Mouse (Mus musculus): ENCODE measurements around the gene Nob1. TPM values are rescaled to one million over a fixed set of nuclear protein-coding genes. Genes with fewer than 3 reads are reported as not detected.
A peak's percentile ranks its signal among the peaks of the same experiment; 100 is the strongest.

Nob1 gene
- total RNA-seq, 4 experiments from 2014 or later, result 21.4 to 25.7 (median 22.5) TPM

DNA sequence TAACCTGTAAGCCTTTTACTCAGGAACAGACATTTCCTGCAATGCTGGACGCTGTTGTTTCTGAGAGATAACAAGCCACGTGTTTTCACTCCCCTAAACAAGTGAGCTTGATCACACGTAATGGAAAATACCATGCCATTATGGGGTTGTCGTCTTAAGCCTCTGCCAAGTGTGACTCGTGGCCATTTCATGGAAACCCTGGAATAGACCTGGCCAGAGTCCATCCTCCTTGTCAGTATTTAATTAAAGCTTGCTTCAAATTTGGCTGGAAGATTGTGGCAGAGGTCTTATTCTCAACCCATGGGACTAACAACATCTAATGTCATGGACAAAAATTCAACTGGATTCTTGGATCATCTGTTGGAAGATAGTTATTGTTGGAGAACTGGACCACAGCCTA is 38.7 kb downstream of the Nob1 start:
- DNase-seq (ENCODE audit: low spot score in 2 of 2), result peak in 1 of 2 experiments; percentile 20

DNA sequence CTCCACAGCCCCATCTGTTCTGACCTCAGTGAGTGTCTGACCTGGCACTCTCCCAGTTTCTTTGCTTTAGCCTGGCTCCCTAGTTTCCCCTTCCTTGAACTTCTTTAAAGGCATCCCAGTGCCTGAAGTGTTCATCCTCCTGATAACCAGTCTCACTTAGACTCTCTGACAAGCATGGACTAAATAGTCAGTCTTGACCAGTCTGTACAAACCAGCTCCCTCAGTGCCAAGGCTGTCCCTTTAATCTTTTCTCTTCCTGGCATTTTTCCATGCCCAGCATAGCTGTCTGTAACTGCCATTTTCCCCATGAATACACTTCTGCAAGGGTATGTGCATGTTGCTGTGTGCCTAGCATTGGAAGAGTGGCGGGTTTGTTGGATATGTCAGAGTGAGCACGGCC is 39.8 kb downstream of the Nob1 start:
- no peak for DNase-seq (ENCODE audit: low spot score in 2 of 2)

DNA sequence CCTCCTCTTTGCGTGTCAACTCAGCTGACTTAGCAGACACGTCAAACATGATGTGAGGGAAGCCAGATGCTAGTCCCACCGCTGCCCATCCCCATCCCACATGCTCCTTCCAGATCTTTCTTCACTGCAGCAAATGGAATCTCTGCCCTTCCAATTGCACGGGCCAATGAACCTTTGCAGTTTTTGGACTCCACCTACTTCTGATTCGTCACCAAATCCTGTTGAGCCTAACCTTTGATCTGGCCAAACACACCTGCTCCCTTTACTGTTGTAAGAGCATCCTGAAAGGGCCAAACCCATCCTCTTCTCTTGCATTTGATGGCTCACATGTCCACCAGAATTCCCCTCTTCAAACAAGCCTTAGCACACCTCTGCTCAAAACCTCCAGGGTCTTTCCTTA is 40.2 kb downstream of the Nob1 start:
- DNase-seq (ENCODE audit: low spot score in 2 of 2), result no peak

DNA sequence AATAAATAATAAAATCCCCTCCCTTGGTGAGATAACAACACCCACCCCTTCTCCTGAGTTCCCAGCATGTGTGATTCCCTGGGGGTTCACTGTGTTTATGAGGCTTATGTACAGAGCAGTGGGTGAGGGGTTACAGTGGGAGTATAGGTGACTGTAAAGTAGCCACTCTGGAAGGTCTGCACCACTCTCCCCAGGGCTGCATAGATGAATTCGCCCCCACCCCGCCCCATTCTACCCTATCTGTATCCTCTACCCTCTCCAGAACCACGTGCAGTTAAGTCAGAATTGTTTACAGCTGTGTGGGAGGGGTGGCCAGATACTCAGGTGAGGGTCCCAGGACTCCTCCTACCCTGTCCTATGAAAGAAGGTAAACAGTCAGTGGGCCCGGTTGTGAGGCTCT is 42.0 kb downstream of the Nob1 start:
- no peak for DNase-seq (ENCODE audit: low spot score in 2 of 2)

DNA sequence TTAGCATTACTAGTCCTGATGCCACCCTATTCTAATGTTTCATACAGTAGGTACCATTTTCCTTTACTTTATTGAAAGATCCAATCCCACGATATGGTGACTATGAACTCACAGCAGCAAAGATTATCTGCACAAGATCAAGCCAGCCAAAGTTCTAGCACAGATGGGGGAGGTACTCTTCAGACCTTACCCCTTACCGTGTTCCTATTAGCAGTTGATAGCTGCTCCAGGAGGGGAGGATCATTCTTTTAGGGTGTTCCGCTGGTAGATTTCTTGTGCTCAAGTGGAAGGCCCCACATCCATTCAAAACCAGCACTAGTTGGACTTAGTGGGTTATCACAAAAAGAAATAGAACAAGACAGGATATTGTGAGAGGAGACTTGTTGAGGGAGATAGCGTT is 43.2 kb downstream of the Nob1 start:
- no peak for DNase-seq (ENCODE audit: low spot score in 2 of 2)

DNA sequence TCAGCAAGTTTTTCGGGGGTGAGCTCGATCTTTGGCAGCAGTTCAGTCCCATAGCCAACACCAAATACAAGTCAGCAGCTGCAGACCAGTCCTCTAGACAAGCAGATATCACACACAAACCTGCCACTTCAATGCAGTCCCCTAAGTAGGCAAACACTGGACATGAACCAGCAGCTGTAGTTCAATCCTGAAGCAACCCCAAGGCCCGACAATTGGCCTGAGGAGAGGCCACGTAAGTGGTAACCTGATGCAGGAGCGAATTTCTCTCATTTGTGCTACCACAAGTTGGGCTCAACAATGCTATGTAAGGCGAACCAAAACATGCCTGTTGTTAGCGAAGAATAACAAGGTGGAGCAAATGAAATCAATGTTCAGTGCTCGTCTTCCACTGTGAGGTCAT is 44.1 kb downstream of the Nob1 start:
- DNase-seq (ENCODE audit: low spot score in 2 of 2), result no peak

DNA sequence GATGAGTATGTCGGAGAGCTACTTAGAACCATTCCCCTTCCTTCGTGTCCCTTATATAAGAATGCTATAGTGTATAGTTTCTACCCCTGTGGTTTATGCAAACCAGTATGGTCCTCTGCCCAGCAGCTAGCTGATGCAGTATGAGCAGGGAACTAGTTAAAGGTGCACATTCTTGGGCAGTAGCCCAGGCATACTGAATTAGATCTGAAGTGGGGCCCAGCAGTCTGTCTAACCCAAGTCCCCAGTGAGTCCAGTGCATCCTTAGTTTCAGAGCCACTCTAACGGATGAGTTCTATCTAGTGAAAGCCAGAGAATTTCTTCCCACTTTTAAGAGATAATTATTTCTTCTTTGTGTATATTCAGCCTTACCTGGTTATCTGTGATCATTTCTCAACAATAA is 47.5 kb downstream of the Nob1 start:
- DNase-seq (ENCODE audit: low spot score in 2 of 2), result no peak

DNA sequence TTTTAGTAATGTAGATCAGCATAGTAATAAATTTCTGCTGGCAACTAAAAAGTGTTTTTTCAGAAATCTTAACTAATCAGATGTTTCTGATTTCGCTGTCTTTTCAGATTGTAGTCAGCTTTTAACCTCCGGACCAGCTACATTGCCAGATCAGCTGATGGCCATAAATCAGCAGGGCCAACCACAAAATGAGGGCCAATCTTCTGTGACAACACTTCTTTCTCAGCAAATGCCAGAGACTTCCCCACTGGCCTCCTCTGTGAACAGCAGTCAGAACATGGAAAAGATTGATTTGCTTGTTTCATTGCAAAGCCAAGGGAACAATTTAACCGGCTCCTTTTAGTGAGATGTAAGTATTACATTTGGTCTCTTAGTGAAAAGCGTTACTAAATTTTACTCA is 54.5 kb downstream of the Nob1 start:
- no peak for DNase-seq (ENCODE audit: low spot score in 2 of 2)

Other genes with a start within 250 kb of the Nob1 start
- 10 to 100 TPM; 16.2 to 19.2 (median 17.0) TPM for gene Nfat5, start 131.6 kb downstream of the Nob1 start, total RNA-seq (2022)
- gene Nqo1, start 21.8 kb downstream of the Nob1 start, total RNA-seq (2022), result 10 to 100 TPM; 26.7 to 45.4 (median 34.9) TPM
- 10 to 100 TPM; 13.1 to 16.7 (median 14.9) TPM for gene Wwp2, start 11.3 kb upstream of the Nob1 start, total RNA-seq (2022)
- gene Psmd7, start 163.4 kb upstream of the Nob1 start, total RNA-seq (2022), result 100 to 1,000 TPM; 151 to 170 (median 165) TPM